In genomic region chr10:7867666-7868030, GRCm38 (mm10) we compare ENCODE assay signal across 9 mouse cellular contexts. TPM values are rescaled to one million over a fixed set of nuclear protein-coding genes. Genes with fewer than 3 reads are reported as not detected.
DNase-seq lines count a peak whose midpoint lies in the region; ATAC-seq and TF ChIP-seq lines count a peak whose summit lies in the region.
"Had no signal": no experiment of that assay in that cellular context is flagged by ENCODE, and none has a peak within 500 bp of the region (broad histone marks: within the 10 kb centered on the region; RNA-seq: fewer than 3 reads in every experiment).

No protein-coding gene starts in this region.

- H3K4me3 ChIP-seq in layer of hippocampus, adult 2 months, result peak overlapping the region; percentile 46
- H3K4me3 ChIP-seq in forebrain, embryonic 13.5 days, result peak overlapping the region; percentile 39
- peak overlapping the region; percentile 35 for H3K4me3 ChIP-seq in limb, embryonic 11.5 days (ENCODE audit: low read depth, low read length)
- H3K4me3 ChIP-seq in neural tube, embryonic 13.5 days, result peak overlapping the region; percentile 41

- H3K4me1 ChIP-seq in forebrain, embryonic 13.5 days, result peaks cover 15% of the 10 kb centered on the region
- H3K4me1 ChIP-seq in limb, embryonic 11.5 days (ENCODE audit: control insufficient read depth, insufficient read depth, low read length), result peaks cover 2% of the 10 kb centered on the region
- H3K4me1 ChIP-seq in neural tube, embryonic 13.5 days (replicated peaks), result peaks cover 8% of the 10 kb centered on the region

- no peak overlapping the region for H3K27ac ChIP-seq in layer of hippocampus, adult 2 months
- no peak overlapping the region for H3K27ac ChIP-seq in forebrain, embryonic 13.5 days
- no peak overlapping the region for H3K27ac ChIP-seq in limb, embryonic 11.5 days (replicated peaks; ENCODE audit: low read depth, low read length)
- H3K27ac ChIP-seq in neural tube, embryonic 13.5 days (replicated peaks), result no peak overlapping the region

- H3K9ac ChIP-seq in forebrain, embryonic 13.5 days, result peak overlapping the region; percentile 61
- peak overlapping the region; percentile 43; the same call in 1 of the 2 replicates for H3K9ac ChIP-seq in limb, embryonic 11.5 days (ENCODE audit: low read length)
- peak overlapping the region; percentile 67 for H3K9ac ChIP-seq in neural tube, embryonic 13.5 days

- peak overlapping the region; percentile 72 for H3K4me2 ChIP-seq in forebrain, embryonic 13.5 days
- peak overlapping the region; percentile 71 for H3K4me2 ChIP-seq in limb, embryonic 11.5 days (ENCODE audit: low read depth, severe bottlenecking)
- peak overlapping the region; percentile 68 for H3K4me2 ChIP-seq in neural tube, embryonic 13.5 days

- no peaks in the 10 kb centered on the region for H3K36me3 ChIP-seq in forebrain, embryonic 13.5 days (ENCODE audit: poor library complexity, severe bottlenecking)
- no peaks in the 10 kb centered on the region for H3K36me3 ChIP-seq in limb, embryonic 11.5 days (ENCODE audit: control insufficient read depth, insufficient read depth, low read length)
- no peaks in the 10 kb centered on the region for H3K36me3 ChIP-seq in neural tube, embryonic 13.5 days

- H3K27me3 ChIP-seq in forebrain, embryonic 13.5 days, result peaks cover 20% of the 10 kb centered on the region
- peaks cover 21% of the 10 kb centered on the region for H3K27me3 ChIP-seq in limb, embryonic 11.5 days (ENCODE audit: control insufficient read depth, insufficient read depth, low read length)
- H3K27me3 ChIP-seq in neural tube, embryonic 13.5 days, result peaks cover 20% of the 10 kb centered on the region

- no peak for TF ChIP-seq CTCF in layer of hippocampus, adult 2 months (conservative IDR thresholded peaks at IDR 0.05)

- ATAC-seq in forebrain, embryonic 13.5 days, result no peak
- no peak for ATAC-seq in limb, embryonic 11.5 days (ENCODE audit: insufficient number of reproducible peaks, low FRiP score, low TSS enrichment, low read depth)
- peak; percentile 16; the same call in 1 of the 2 replicates for ATAC-seq in neural tube, embryonic 13.5 days (ENCODE audit: low read depth)
- ATAC-seq: Patski had no signal

- WGBS in forebrain, embryonic 13.5 days, result 20% methylated on average over 21 of the region's 21 CpGs
- WGBS in limb, embryonic 11.5 days, result 30% methylated on average over 21 of the region's 21 CpGs
- 24% methylated on average over 21 of the region's 21 CpGs for WGBS in neural tube, embryonic 13.5 days

- H3K9me3 ChIP-seq in forebrain, embryonic 13.5 days (replicated peaks), result no peaks in the 10 kb centered on the region
- H3K9me3 ChIP-seq in limb, embryonic 11.5 days (ENCODE audit: control insufficient read depth, low read length), result no peaks in the 10 kb centered on the region
- no peaks in the 10 kb centered on the region for H3K9me3 ChIP-seq in neural tube, embryonic 13.5 days

- no peak for DNase-seq in layer of hippocampus, adult 2 months (ENCODE audit: low spot score in 2 of 2)
- DNase-seq in layer of hippocampus, postnatal 10 days (ENCODE audit: low spot score in 2 of 2), result no peak
- DNase-seq in limb, embryonic 11.5 days (ENCODE audit: low spot score), result no peak
- DNase-seq in spleen, adult 12 weeks (ENCODE audit: low spot score), result no peak
- DNase-seq in spleen, postnatal 36 days (ENCODE audit: low spot score in 2 of 2), result no peak
- DNase-seq in gastrocnemius, postnatal 4 days (ENCODE audit: low spot score in 2 of 2), result no peak

RNA-seq across cellular contexts. Expression of gene Zc3h12d, which starts 35.4 kb away (rescaled TPM):
- total RNA-seq in layer of hippocampus, adult 2 months (2021), result under 1 TPM in 1 of 2 experiments, not detected in 1; 0.10 TPM
- under 1 TPM; 0.16 to 0.22 TPM for total RNA-seq in layer of hippocampus, postnatal 10 days (2021)
- polyA plus RNA-seq in forebrain, embryonic 13.5 days (2015; fragmentation: Nextera tagmentation; extraction: Ambion mirVana), result 0.06 TPM in 1 of 2 replicates, not detected in the other
- 0.07 TPM in 2 replicates for polyA plus RNA-seq in limb, embryonic 11.5 days (2014; fragmentation: Nextera tagmentation; extraction: Ambion mirVana)
- 0.10 and 0.11 TPM in 2 replicates for polyA plus RNA-seq in neural tube, embryonic 13.5 days (2015; fragmentation: Nextera tagmentation; extraction: Ambion mirVana)
- under 1 TPM; 0.16 to 0.22 TPM for total RNA-seq in gastrocnemius, postnatal 4 days (2021)
- polyA plus RNA-seq: Patski had no signal
